Mouse (Mus musculus): ENCODE data around the gene Acr. TPM values are rescaled to one million over a fixed set of nuclear protein-coding genes. Genes with fewer than 3 reads are reported as not detected.

The Acr gene
- total and polyA plus RNA-seq, 2 experiments: 0.10 TPM; not detected in 1

DNA sequence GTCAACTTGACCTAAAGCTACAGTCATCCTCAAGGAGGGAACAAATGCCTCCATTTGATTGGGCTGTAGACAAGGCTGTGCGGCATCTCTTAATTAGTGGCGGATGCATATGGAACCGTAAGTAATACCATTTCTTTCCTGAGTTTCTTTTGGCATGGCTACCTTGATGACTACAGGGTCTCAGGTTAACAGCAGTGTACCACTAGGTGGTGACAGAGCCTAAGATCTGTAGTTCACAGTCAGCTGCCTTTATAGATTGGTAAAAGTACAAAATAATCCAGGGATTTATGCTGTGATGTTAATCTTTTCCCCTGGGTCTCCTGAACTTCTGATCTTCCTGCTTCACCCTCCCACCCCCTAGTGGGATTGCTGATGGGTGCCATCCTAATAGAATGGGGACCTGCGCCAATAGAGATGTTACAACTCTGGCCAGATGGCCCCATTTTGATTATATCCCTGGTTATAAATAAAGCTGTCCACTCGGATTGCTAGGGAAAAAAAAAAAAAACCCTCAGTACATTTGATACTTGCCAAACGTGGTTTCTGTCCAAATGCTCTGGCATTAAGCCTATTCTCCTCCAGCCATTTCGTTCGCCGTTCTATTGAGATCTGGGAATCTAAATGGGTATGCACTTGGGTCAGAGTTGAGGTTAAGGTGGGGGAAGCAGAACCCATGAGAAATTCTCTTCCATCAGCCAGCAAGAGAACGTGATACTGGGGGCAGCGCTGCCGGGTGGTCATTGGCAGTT, 37.9 kb downstream of the Acr start:
- Histone ChIP-seq H3K79me2 (ENCODE audit: control insufficient read depth, insufficient read depth, low read length) (no peaks in the 10 kb centered on the region), H3K4me1 (ENCODE audit: control insufficient read depth, insufficient read depth, low read length) (no peaks in the 10 kb centered on the region), H3K36me3 (ENCODE audit: control insufficient read depth, insufficient read depth, low read length) (no peaks in the 10 kb centered on the region), H3K4me3 (ENCODE audit: insufficient read depth, low read depth, low read length) (no peak overlapping the region), H3K9ac (ENCODE audit: low read depth, low read length) (no peak overlapping the region), H3K27ac (replicated peaks; ENCODE audit: insufficient read depth, low read depth, low read length) (no peak overlapping the region), H3K27me3 (ENCODE audit: control insufficient read depth, insufficient read depth, low read length) (no peaks in the 10 kb centered on the region; the same call in 1 of the 2 replicates)
- WGBS: 73% methylated on average over 12 of the region's 12 CpGs
- TF ChIP-seq CTCF (IDR thresholded peaks at IDR 0.05; ENCODE audit: low read depth, low read length) (no peak), POLR2A (IDR thresholded peaks at IDR 0.05; ENCODE audit: extremely low read depth, insufficient read depth, low read length) (no peak)
- no peak for DNase-seq (ENCODE audit: extremely low read depth, low read depth, low spot score)

DNA sequence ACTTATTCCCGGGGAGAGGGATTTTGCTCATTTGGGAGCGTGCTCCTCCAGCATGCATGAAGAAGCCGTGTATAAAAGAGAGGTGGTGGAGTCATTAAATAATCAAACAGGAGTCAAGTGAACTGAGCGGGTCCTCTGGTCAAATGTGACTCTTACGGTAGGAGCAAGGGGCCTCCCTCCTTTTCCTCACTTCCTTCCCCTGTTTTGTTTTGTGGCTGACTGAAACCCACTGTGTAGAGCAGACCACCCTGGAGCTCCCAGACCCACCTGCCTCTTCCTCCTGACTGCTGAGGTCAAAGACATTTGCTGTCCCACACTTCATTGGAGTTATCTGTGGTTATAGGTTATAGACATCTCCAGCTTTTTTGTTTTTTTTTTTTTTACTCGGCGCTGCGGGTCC, 39.4 kb downstream of the Acr start:
- Histone ChIP-seq H3K4me1 (ENCODE audit: control insufficient read depth, insufficient read depth, low read length) (no peaks in the 10 kb centered on the region), H3K4me3 (ENCODE audit: insufficient read depth, low read depth, low read length) (no peak overlapping the region), H3K36me3 (ENCODE audit: control insufficient read depth, insufficient read depth, low read length) (no peaks in the 10 kb centered on the region), H3K79me2 (ENCODE audit: control insufficient read depth, insufficient read depth, low read length) (no peaks in the 10 kb centered on the region), H3K27ac (replicated peaks; ENCODE audit: insufficient read depth, low read depth, low read length) (no peak overlapping the region), H3K9ac (ENCODE audit: low read depth, low read length) (no peak overlapping the region), H3K27me3 (ENCODE audit: control insufficient read depth, insufficient read depth, low read length) (no peaks in the 10 kb centered on the region; the same call in 1 of the 2 replicates)
- TF ChIP-seq CTCF (IDR thresholded peaks at IDR 0.05; ENCODE audit: low read depth, low read length): no peak
- no peak for TF ChIP-seq POLR2A (IDR thresholded peaks at IDR 0.05; ENCODE audit: extremely low read depth, insufficient read depth, low read length)
- 81% methylated on average over 8 of the region's 8 CpGs for WGBS
- DNase-seq (ENCODE audit: extremely low read depth, low read depth, low spot score): no peak

DNA sequence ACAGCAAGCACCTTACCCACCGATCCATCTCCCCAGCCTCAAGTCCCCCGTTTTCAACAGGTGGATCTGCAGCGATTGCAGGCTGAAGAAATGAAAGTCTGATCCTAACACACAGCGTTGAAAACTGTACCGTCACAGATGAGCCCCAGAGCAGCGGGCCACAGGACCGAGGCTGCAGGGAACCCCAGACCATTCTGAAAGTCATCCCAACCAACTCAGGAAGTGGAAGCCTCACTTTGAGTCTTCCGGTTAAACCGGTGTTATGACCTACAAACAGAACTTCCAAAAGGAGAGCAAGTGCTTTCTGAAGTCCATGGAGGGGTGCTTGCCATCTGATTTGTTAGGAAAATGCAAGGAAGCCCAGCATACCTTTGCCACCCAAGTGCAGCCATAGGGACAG, 39.8 kb downstream of the Acr start:
- TF ChIP-seq POLR2A (IDR thresholded peaks at IDR 0.05; ENCODE audit: extremely low read depth, insufficient read depth, low read length) (no peak), CTCF (IDR thresholded peaks at IDR 0.05; ENCODE audit: low read depth, low read length) (no peak)
- no peaks in the 10 kb centered on the region for H3K79me2 ChIP-seq (ENCODE audit: control insufficient read depth, insufficient read depth, low read length)

DNA sequence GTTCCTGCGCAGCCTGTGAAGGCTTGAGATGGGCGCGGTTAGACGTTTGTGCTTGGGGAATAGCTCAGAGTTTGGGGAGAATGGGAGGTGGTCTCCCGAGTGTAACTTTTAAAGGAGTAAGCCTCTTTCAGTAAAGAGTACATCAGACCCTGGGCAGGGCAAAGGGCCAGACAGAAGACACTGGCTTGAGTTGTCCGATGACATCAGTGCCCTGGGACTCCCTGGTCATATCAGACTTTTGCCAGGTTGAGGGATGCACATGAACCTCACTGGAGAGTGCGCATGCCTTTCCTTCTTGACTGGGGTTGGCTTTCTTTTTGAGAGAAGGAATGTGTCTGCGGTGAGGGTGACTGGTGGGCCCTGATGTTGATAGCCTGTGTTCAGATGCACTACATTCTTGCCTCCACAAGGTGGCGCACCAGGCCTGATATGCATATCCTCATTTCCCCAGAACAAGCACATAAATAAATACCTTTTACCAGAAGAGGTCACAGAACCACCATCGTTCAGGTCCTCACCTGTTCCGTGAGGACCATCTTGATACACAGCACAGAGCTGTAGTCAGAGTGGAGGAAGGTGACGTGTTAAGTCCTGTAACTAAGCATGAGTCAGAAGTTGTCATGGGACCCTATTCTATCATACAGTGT, 54.3 kb downstream of the Acr start:
- no peak overlapping the region for H3K27ac ChIP-seq (replicated peaks; ENCODE audit: insufficient read depth, low read depth, low read length)
- H3K4me3 ChIP-seq (ENCODE audit: insufficient read depth, low read depth, low read length): no peak overlapping the region
- peak; percentile 7 for DNase-seq (ENCODE audit: extremely low read depth, low read depth, low spot score)
- WGBS: 73% methylated on average over 12 of the region's 12 CpGs
- no peak overlapping the region for H3K9ac ChIP-seq (ENCODE audit: low read depth, low read length)
- H3K79me2 ChIP-seq (ENCODE audit: control insufficient read depth, insufficient read depth, low read length): no peaks in the 10 kb centered on the region
- H3K27me3 ChIP-seq (ENCODE audit: control insufficient read depth, insufficient read depth, low read length): no peaks in the 10 kb centered on the region
- no peaks in the 10 kb centered on the region for H3K4me1 ChIP-seq (ENCODE audit: control insufficient read depth, insufficient read depth, low read length)
- H3K36me3 ChIP-seq (ENCODE audit: control insufficient read depth, insufficient read depth, low read length): no peaks in the 10 kb centered on the region
- TF ChIP-seq CTCF (IDR thresholded peaks at IDR 0.05; ENCODE audit: low read depth, low read length): peak; percentile 70
- no peak for TF ChIP-seq POLR2A (IDR thresholded peaks at IDR 0.05; ENCODE audit: extremely low read depth, insufficient read depth, low read length)

More for the DNA sequence above, 39.8 kb downstream of the Acr start:
- Histone ChIP-seq H3K27ac (replicated peaks; ENCODE audit: insufficient read depth, low read depth, low read length) (no peak overlapping the region), H3K4me3 (ENCODE audit: insufficient read depth, low read depth, low read length) (no peak overlapping the region), H3K27me3 (ENCODE audit: control insufficient read depth, insufficient read depth, low read length) (no peaks in the 10 kb centered on the region; the same call in 1 of the 2 replicates), H3K4me1 (ENCODE audit: control insufficient read depth, insufficient read depth, low read length) (no peaks in the 10 kb centered on the region), H3K9ac (ENCODE audit: low read depth, low read length) (no peak overlapping the region), H3K36me3 (ENCODE audit: control insufficient read depth, insufficient read depth, low read length) (no peaks in the 10 kb centered on the region)
- WGBS: 77% methylated on average over 9 of the region's 9 CpGs
- no peak for DNase-seq (ENCODE audit: extremely low read depth, low read depth, low spot score)

DNA sequence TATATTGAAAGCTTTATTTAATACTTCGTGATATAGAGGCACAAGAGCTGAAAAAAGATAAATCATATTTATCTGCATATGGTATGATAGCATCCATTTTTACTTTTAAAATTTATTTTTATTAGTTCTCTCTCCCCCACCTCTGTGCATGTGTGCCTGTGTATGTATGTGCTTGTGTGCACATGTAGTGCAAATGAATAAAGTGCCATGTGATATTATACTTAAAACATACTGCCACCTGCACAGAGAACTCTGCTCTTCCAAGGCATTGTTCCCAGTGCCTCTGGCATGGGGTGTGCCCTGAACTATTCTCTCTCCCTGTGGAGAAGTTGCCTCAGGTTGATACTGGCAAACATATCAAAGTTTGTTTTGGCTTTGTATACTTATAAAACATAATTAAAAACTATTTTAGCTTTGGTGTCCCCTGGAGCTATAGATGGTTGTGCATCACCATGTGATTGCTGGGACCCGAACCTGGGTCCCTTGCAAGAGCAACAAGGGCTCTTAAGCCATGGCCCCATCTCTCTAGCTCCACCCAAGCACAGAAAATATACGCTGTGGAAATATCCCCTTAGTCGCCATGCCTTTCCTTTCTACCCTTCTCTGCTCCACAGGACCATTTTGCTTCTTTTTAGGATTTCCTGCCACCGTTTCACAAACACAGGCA, 55.0 kb downstream of the Acr start:
- WGBS: 59% methylated on average over 5 of the region's 5 CpGs

More for the DNA sequence above, 55.0 kb downstream of the Acr start:
- H3K4me3 ChIP-seq (ENCODE audit: insufficient read depth, low read depth, low read length): no peak overlapping the region
- no peaks in the 10 kb centered on the region for H3K27me3 ChIP-seq (ENCODE audit: control insufficient read depth, insufficient read depth, low read length)
- H3K79me2 ChIP-seq (ENCODE audit: control insufficient read depth, insufficient read depth, low read length): no peaks in the 10 kb centered on the region
- no peak for DNase-seq (ENCODE audit: extremely low read depth, low read depth, low spot score)
- no peak for TF ChIP-seq POLR2A (IDR thresholded peaks at IDR 0.05; ENCODE audit: extremely low read depth, insufficient read depth, low read length)
- TF ChIP-seq CTCF (IDR thresholded peaks at IDR 0.05; ENCODE audit: low read depth, low read length): no peak
- no peaks in the 10 kb centered on the region for H3K36me3 ChIP-seq (ENCODE audit: control insufficient read depth, insufficient read depth, low read length)
- no peaks in the 10 kb centered on the region for H3K4me1 ChIP-seq (ENCODE audit: control insufficient read depth, insufficient read depth, low read length)
- no peak overlapping the region for H3K27ac ChIP-seq (replicated peaks; ENCODE audit: insufficient read depth, low read depth, low read length)
- H3K9ac ChIP-seq (ENCODE audit: low read depth, low read length): no peak overlapping the region

Data from liver, adult 2 months (tissue).